Mouse (Mus musculus): ENCODE measurements around the gene Dpyd. TPM values are rescaled to one million over a fixed set of nuclear protein-coding genes. Genes with fewer than 3 reads are reported as not detected.

Gene Dpyd
- total and polyA plus RNA-seq, 2 experiments from 2014 or later: 3.5 to 5.9 TPM

DNA sequence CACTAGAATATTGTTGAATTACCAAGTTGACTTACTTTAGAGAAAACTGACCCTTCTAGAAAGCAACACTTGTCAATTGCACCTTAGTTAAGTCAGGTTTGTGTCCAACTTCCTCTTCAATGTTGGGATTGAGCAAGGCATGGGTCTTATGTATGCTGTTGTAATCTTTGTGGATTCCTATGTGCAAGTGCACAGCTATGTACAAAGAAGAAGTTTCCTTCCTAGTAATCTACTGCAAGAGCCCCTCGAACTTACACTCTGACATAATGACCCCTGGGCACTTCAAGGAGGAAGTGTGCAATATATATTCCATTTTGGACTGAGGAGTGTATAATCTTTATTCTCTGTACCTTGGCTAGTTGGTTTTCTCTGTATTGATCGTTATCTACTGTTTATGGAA lies 191.7 kb downstream of the Dpyd start:
- TF ChIP-seq CTCF (IDR thresholded peaks at IDR 0.05): no peak
- H3K36me3 ChIP-seq (ENCODE audit: insufficient read depth, low read length): no peaks in the 10 kb centered on the region
- no peak for DNase-seq (ENCODE audit: low spot score)
- H3K4me1 ChIP-seq (ENCODE audit: insufficient read depth, low read length): no peaks in the 10 kb centered on the region
- H3K27ac ChIP-seq (ENCODE audit: low read depth, low read length): no peak overlapping the region
- no peak overlapping the region for H3K4me2 ChIP-seq (ENCODE audit: low read depth, low read length, poor library complexity, severe bottlenecking)
- H3K27me3 ChIP-seq (ENCODE audit: insufficient read depth, low read length): no peaks in the 10 kb centered on the region
- 80% methylated on average over 2 of the region's 2 CpGs for WGBS
- no peak overlapping the region for H3K9ac ChIP-seq (replicated peaks; ENCODE audit: low read length, poor library complexity, severe bottlenecking)
- no peak overlapping the region for H3K4me3 ChIP-seq (ENCODE audit: low read depth, low read length)
- no peak for ATAC-seq (ENCODE audit: low FRiP score)
- H3K9me3 ChIP-seq (ENCODE audit: low read length): no peaks in the 10 kb centered on the region

GRCm38 (mm10) chr3:118756099-118756498 lies 194.2 kb downstream of the Dpyd start:
- H3K4me3 ChIP-seq (ENCODE audit: low read depth, low read length): no peak overlapping the region
- WGBS: 88% methylated on average over 1 of the region's 1 CpGs
- H3K27me3 ChIP-seq (ENCODE audit: insufficient read depth, low read length): no peaks in the 10 kb centered on the region
- no peaks in the 10 kb centered on the region for H3K36me3 ChIP-seq (ENCODE audit: insufficient read depth, low read length)
- H3K4me1 ChIP-seq (ENCODE audit: insufficient read depth, low read length): no peaks in the 10 kb centered on the region
- no peak overlapping the region for H3K9ac ChIP-seq (replicated peaks; ENCODE audit: low read length, poor library complexity, severe bottlenecking)
- ATAC-seq (ENCODE audit: low FRiP score) (no peak), DNase-seq (ENCODE audit: low spot score) (peak; percentile 11)
- no peaks in the 10 kb centered on the region for H3K9me3 ChIP-seq (ENCODE audit: low read length)
- no peak overlapping the region for H3K4me2 ChIP-seq (ENCODE audit: low read depth, low read length, poor library complexity, severe bottlenecking)
- TF ChIP-seq CTCF (IDR thresholded peaks at IDR 0.05): no peak
- H3K27ac ChIP-seq (ENCODE audit: low read depth, low read length): no peak overlapping the region

- no peak for ATAC-seq (ENCODE audit: low FRiP score)
- 86% methylated on average over 1 of the region's 1 CpGs for WGBS
Observed at GRCm38 (mm10) chr3:118812885-118813284, 251.0 kb downstream of the Dpyd start.

GRCm38 (mm10) chr3:118850613-118851527 lies 288.9 kb downstream of the Dpyd start:
- no peak for TF ChIP-seq CTCF (IDR thresholded peaks at IDR 0.05)
- DNase-seq (ENCODE audit: low spot score) (no peak), ATAC-seq (ENCODE audit: low FRiP score) (no peak)
- no peaks in the 10 kb centered on the region for H3K27me3 ChIP-seq (ENCODE audit: insufficient read depth, low read length)
- no peak overlapping the region for H3K9ac ChIP-seq (replicated peaks; ENCODE audit: low read length, poor library complexity, severe bottlenecking)
- H3K4me1 ChIP-seq (ENCODE audit: insufficient read depth, low read length): no peaks in the 10 kb centered on the region
- no peak overlapping the region for H3K4me3 ChIP-seq (ENCODE audit: low read depth, low read length)
- 16% methylated on average over 4 of the region's 4 CpGs for WGBS
- no peak overlapping the region for H3K27ac ChIP-seq (ENCODE audit: low read depth, low read length)
- H3K36me3 ChIP-seq (ENCODE audit: insufficient read depth, low read length): no peaks in the 10 kb centered on the region
- no peak overlapping the region for H3K4me2 ChIP-seq (ENCODE audit: low read depth, low read length, poor library complexity, severe bottlenecking)
- no peaks in the 10 kb centered on the region for H3K9me3 ChIP-seq (ENCODE audit: low read length)

More at GRCm38 (mm10) chr3:118812885-118813284, 251.0 kb downstream of the Dpyd start:
- H3K4me2 ChIP-seq (ENCODE audit: low read depth, low read length, poor library complexity, severe bottlenecking): no peak overlapping the region
- H3K36me3 ChIP-seq (ENCODE audit: insufficient read depth, low read length): no peaks in the 10 kb centered on the region
- DNase-seq (ENCODE audit: low spot score): no peak
- no peak for TF ChIP-seq CTCF (IDR thresholded peaks at IDR 0.05)
- H3K27me3 ChIP-seq (ENCODE audit: insufficient read depth, low read length): no peaks in the 10 kb centered on the region
- H3K4me1 ChIP-seq (ENCODE audit: insufficient read depth, low read length): no peaks in the 10 kb centered on the region
- no peaks in the 10 kb centered on the region for H3K9me3 ChIP-seq (ENCODE audit: low read length)
- no peak overlapping the region for H3K9ac ChIP-seq (replicated peaks; ENCODE audit: low read length, poor library complexity, severe bottlenecking)
- no peak overlapping the region for H3K27ac ChIP-seq (ENCODE audit: low read depth, low read length)
- no peak overlapping the region for H3K4me3 ChIP-seq (ENCODE audit: low read depth, low read length)

- no peak overlapping the region for H3K9ac ChIP-seq (replicated peaks; ENCODE audit: low read length, poor library complexity, severe bottlenecking)
- H3K4me2 ChIP-seq (ENCODE audit: low read depth, low read length, poor library complexity, severe bottlenecking): no peak overlapping the region
- no peak overlapping the region for H3K4me3 ChIP-seq (ENCODE audit: low read depth, low read length)
- DNase-seq (ENCODE audit: low spot score): no peak
- no peaks in the 10 kb centered on the region for H3K4me1 ChIP-seq (ENCODE audit: insufficient read depth, low read length)
- H3K27ac ChIP-seq (ENCODE audit: low read depth, low read length): no peak overlapping the region
- 91% methylated on average over 5 of the region's 5 CpGs for WGBS
- TF ChIP-seq CTCF (IDR thresholded peaks at IDR 0.05): no peak
- no peak for ATAC-seq (ENCODE audit: low FRiP score)
- no peaks in the 10 kb centered on the region for H3K27me3 ChIP-seq (ENCODE audit: insufficient read depth, low read length)
- no peaks in the 10 kb centered on the region for H3K36me3 ChIP-seq (ENCODE audit: insufficient read depth, low read length)
- H3K9me3 ChIP-seq (ENCODE audit: low read length): no peaks in the 10 kb centered on the region
Observed at GRCm38 (mm10) chr3:118852711-118853110, 290.8 kb downstream of the Dpyd start.

DNA sequence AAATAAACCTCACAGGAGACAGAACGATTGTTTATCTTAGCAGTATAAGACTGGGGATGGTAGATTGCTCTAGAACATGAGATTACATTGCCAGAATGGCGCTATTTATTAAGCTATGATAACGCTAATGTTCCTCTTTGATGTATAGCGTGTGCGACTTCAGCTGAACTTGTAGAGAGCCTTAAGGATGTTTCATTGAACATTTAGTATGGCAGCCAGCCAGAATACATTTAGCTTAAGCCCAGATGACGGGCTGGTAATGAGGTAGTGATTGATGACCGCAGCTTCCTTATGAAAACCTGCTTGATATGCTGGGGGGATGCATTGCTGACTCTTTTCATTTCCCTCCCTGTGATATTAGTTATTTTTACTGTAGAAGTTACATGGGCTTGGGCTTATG lies 293.5 kb downstream of the Dpyd start:
- Histone ChIP-seq H3K9ac (replicated peaks; ENCODE audit: low read length, poor library complexity, severe bottlenecking) (no peak overlapping the region), H3K9me3 (ENCODE audit: low read length) (no peaks in the 10 kb centered on the region), H3K4me1 (ENCODE audit: insufficient read depth, low read length) (no peaks in the 10 kb centered on the region), H3K36me3 (ENCODE audit: insufficient read depth, low read length) (no peaks in the 10 kb centered on the region), H3K27me3 (ENCODE audit: insufficient read depth, low read length) (no peaks in the 10 kb centered on the region), H3K4me2 (ENCODE audit: low read depth, low read length, poor library complexity, severe bottlenecking) (no peak overlapping the region), H3K4me3 (ENCODE audit: low read depth, low read length) (no peak overlapping the region), H3K27ac (ENCODE audit: low read depth, low read length) (no peak overlapping the region)
- DNase-seq (ENCODE audit: low spot score): peak; percentile 58
- no peak for TF ChIP-seq CTCF (IDR thresholded peaks at IDR 0.05)
- 54% methylated on average over 7 of the region's 7 CpGs for WGBS
- no peak for ATAC-seq (ENCODE audit: low FRiP score)

All from midbrain, postnatal 0 days (tissue).